Mouse (Mus musculus): ENCODE results near the gene C2cd4d. TPM values are rescaled to one million over a fixed set of nuclear protein-coding genes. Genes with fewer than 3 reads are reported as not detected.
A peak's percentile ranks its signal among the peaks of the same experiment; 100 is the strongest.

C2cd4d gene
- polyA plus RNA-seq, 1 experiment from 2014 or later = 0.32 TPM

DNA sequence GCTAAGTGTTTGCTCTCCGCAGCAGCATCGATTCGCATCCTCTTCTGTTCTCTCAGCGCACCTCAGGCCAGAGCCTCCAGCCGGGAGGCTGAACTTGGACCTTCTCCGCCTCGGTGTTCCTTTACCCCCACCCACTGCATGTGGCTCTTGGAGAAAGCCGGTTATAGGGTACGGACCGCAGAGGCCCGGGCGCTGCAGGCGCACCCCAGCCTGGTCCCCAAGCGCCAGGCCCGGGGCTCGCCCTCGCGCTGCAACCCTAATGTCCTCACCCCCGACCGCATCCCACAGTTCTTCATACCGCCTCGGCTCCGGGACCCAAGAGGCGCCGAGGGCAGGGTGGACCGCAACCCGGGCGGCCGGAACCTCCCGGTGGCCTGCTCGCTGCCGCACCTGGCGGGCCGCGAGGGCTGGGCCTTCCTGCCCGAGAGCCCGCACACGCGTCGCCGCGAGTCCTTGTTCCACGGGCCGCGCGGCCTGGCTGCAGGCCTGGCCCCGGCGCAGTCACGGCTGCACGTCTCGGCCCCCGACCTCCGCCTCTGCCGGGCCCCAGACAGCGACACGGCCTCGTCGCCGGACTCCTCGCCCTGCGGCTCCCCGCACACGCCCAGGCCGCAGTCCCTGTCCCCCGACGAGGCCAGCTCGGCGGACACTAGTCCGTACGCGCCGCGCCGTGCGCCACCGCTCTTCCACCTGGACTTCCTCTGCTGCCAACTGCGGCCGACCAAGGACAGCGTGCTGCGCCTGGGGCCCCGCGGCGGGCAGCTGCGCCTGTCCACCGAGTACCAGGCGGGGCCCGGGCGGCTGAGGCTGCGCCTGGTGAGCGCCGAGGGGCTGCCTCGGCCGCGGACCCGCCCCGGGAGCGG lies 1.3 kb downstream of the C2cd4d start:
- Histone ChIP-seq H3K36me3 (ENCODE audit: insufficient read depth, low read length) (no peaks in the 10 kb centered on the region), H3K27ac (ENCODE audit: low read length) (no peak overlapping the region), H3K9me3 (ENCODE audit: low read length) (no peaks in the 10 kb centered on the region), H3K4me1 (ENCODE audit: insufficient read depth, low read length) (0 out of 2 replicates have a peak, but pooled peaks cover 5% of the 10 kb centered on the region), H3K27me3 (ENCODE audit: insufficient read depth, low read length) (peaks cover 26% of the 10 kb centered on the region), H3K4me3 (ENCODE audit: low read length) (peak overlapping the region; percentile 58), H3K4me2 (replicated peaks; ENCODE audit: low read depth, low read length) (peak overlapping the region; percentile 91), H3K9ac (replicated peaks; ENCODE audit: low read length) (peak overlapping the region; percentile 78)
- WGBS = 5% methylated on average over 94 of the region's 97 CpGs
- ATAC-seq (ENCODE audit: low FRiP score, low TSS enrichment) = peak; percentile 80

DNA sequence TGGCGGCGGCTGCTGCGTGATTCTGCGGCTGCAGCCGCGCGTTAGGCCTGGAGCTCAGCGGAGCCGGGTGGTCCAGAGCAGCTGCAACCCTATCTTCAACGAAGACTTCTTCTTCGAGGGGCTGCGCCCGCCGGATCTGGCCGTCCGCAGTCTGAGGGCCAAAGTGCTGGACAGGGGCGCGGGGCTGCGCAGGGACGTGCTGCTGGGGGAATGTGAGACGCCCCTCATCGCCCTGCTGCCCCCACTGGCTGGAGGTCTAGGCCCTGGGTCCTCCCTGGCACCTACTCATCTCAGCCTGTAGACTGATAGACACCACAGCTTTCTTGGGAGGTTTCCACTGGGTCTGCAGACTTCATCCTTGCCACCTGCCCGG lies 1.9 kb downstream of the C2cd4d start:
- WGBS = 6% methylated on average over 14 of the region's 23 CpGs
- Histone ChIP-seq H3K9me3 (ENCODE audit: low read length) (no peaks in the 10 kb centered on the region), H3K9ac (replicated peaks; ENCODE audit: low read length) (peak overlapping the region; percentile 78), H3K4me2 (replicated peaks; ENCODE audit: low read depth, low read length) (peak overlapping the region; percentile 91), H3K4me3 (ENCODE audit: low read length) (peak overlapping the region; percentile 58), H3K27me3 (ENCODE audit: insufficient read depth, low read length) (peaks cover 26% of the 10 kb centered on the region), H3K4me1 (ENCODE audit: insufficient read depth, low read length) (0 out of 2 replicates have a peak, but pooled peaks cover 5% of the 10 kb centered on the region), H3K36me3 (ENCODE audit: insufficient read depth, low read length) (no peaks in the 10 kb centered on the region), H3K27ac (ENCODE audit: low read length) (no peak overlapping the region)
- peak; percentile 56; the same call in 1 of the 2 replicates for ATAC-seq (ENCODE audit: low FRiP score, low TSS enrichment)

DNA sequence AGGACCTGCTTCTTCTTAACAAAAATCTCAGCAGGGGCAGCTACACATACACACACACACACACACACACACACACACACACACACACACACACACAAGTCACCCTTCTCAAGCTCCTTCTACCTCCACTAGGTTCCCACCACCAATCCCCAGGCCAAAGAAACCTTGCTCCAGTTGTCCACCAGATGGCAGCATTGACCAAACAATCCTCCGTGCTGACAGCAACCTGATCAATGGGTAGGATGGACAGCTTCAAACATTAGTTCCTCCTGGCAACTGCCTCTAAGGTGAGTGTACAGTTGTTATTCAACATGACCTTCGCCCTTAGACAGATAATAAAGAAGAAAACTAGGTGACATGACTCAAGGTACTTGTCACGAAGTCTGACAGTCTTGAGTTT lies 4.5 kb downstream of the C2cd4d start:
- ATAC-seq (ENCODE audit: low FRiP score, low TSS enrichment) = no peak
- no peak overlapping the region for H3K27ac ChIP-seq (ENCODE audit: low read length)
- 22% methylated on average over 3 of the region's 3 CpGs for WGBS
- peaks cover 26% of the 10 kb centered on the region for H3K27me3 ChIP-seq (ENCODE audit: insufficient read depth, low read length)
- no peaks in the 10 kb centered on the region for H3K36me3 ChIP-seq (ENCODE audit: insufficient read depth, low read length)
- H3K4me1 ChIP-seq (ENCODE audit: insufficient read depth, low read length) = peaks cover 9% of the 10 kb centered on the region
- H3K9ac ChIP-seq (replicated peaks; ENCODE audit: low read length) = no peak overlapping the region
- H3K9me3 ChIP-seq (ENCODE audit: low read length) = no peaks in the 10 kb centered on the region
- H3K4me2 ChIP-seq (replicated peaks; ENCODE audit: low read depth, low read length) = no peak overlapping the region
- no peak overlapping the region for H3K4me3 ChIP-seq (ENCODE audit: low read length)

DNA sequence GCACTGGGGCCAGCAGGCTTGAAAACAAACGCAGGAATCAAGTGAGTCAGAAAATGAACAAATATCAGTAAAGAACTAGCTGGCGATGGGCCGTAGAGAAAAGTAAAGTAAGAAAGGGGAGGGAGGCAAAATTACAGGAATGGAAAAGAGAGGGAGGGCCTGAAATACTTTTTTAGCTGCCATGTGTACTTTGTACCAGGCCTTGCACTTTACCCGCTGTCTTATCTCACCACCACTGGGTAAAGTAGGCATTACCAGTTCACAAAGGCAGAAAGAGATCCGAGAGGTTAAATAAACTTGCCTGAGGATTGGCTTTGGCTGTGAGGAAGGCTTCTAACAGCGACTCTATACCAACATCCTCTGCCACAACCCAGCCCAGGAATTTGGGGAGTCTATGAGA lies 5.3 kb downstream of the C2cd4d start:
- Histone ChIP-seq H3K4me1 (ENCODE audit: insufficient read depth, low read length) (peaks cover 14% of the 10 kb centered on the region), H3K9ac (replicated peaks; ENCODE audit: low read length) (no peak overlapping the region), H3K27me3 (ENCODE audit: insufficient read depth, low read length) (peaks cover 22% of the 10 kb centered on the region), H3K4me2 (replicated peaks; ENCODE audit: low read depth, low read length) (no peak overlapping the region), H3K27ac (ENCODE audit: low read length) (no peak overlapping the region), H3K4me3 (ENCODE audit: low read length) (no peak overlapping the region), H3K9me3 (ENCODE audit: low read length) (no peaks in the 10 kb centered on the region), H3K36me3 (ENCODE audit: insufficient read depth, low read length) (no peaks in the 10 kb centered on the region)
- no peak for ATAC-seq (ENCODE audit: low FRiP score, low TSS enrichment)
- WGBS = 81% methylated on average over 6 of the region's 6 CpGs

DNA sequence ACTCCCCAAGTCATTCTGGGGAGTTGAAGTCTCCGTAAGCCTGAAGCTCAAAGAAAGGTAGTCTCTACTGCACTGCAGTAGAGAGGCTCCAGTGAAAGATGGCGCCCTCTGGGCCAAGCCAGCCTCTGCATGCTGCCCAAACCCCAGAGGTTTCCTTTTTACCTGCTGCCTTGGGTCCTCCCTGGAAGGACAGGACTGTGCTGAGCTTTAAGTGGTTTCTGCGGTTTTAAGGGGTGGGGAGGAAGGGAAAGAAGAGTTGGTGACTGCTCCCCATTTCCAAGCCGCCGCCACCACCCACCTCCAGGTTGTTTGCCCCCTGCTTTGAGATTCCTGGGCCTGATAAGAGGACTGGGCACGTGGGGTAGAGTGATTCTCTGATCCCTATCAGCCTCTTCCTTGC lies 6.4 kb downstream of the C2cd4d start:
- Histone ChIP-seq H3K9me3 (ENCODE audit: low read length) (no peaks in the 10 kb centered on the region), H3K36me3 (ENCODE audit: insufficient read depth, low read length) (no peaks in the 10 kb centered on the region), H3K4me3 (ENCODE audit: low read length) (no peak overlapping the region), H3K27me3 (ENCODE audit: insufficient read depth, low read length) (peaks cover 12% of the 10 kb centered on the region), H3K4me2 (replicated peaks; ENCODE audit: low read depth, low read length) (no peak overlapping the region), H3K9ac (replicated peaks; ENCODE audit: low read length) (no peak overlapping the region), H3K27ac (ENCODE audit: low read length) (no peak overlapping the region), H3K4me1 (ENCODE audit: insufficient read depth, low read length) (peaks cover 19% of the 10 kb centered on the region)
- 67% methylated on average over 6 of the region's 6 CpGs for WGBS
- ATAC-seq (ENCODE audit: low FRiP score, low TSS enrichment) = no peak

DNA sequence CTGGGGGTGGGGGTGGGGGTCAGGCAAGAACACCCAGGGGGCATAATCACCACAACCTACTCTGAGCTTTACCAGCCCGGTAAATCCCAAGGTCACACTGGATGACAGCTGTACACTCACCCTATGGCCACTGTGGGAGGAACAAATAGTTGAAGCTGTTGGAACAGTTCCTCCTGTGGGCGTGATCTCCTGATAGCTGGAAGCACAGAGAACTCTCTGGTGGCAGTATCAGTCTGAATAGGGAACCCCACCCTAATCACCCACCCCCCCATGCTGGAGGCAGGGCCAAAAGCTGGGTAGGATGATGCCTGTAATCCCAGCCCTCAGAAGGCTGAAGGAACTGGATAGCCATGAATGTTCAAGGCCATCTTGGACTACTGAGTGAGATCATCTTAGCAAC lies 7.5 kb downstream of the C2cd4d start:
- Histone ChIP-seq H3K4me3 (ENCODE audit: low read length) (no peak overlapping the region), H3K4me1 (ENCODE audit: insufficient read depth, low read length) (peaks cover 22% of the 10 kb centered on the region), H3K9me3 (ENCODE audit: low read length) (no peaks in the 10 kb centered on the region), H3K27me3 (ENCODE audit: insufficient read depth, low read length) (peaks cover 4% of the 10 kb centered on the region; the same call in 1 of the 2 replicates), H3K4me2 (replicated peaks; ENCODE audit: low read depth, low read length) (no peak overlapping the region), H3K36me3 (ENCODE audit: insufficient read depth, low read length) (no peaks in the 10 kb centered on the region), H3K27ac (ENCODE audit: low read length) (no peak overlapping the region), H3K9ac (replicated peaks; ENCODE audit: low read length) (no peak overlapping the region)
- 43% methylated on average over 2 of the region's 2 CpGs for WGBS
- ATAC-seq (ENCODE audit: low FRiP score, low TSS enrichment) = no peak

DNA sequence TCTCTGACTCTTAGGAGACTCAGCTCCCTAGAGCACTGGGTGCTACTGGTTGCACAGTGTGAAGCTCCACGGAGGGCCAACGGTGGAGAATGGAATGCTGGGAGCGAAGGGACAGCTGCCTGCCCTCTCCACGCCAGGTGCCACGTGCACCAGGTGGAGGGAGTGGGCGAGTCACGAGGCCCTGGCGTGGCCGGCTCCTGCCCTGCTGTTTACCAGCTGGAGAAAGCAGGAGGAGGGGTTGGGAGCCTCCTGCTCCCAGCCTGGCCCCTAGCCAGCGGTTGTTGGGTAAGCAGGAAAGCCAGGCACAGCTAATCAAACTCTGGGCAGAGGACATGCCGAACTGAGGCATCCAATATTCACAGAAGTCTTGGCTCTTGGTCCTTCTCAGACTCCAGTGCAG lies 9.4 kb downstream of the C2cd4d start:
- Histone ChIP-seq H3K9me3 (ENCODE audit: low read length) (no peaks in the 10 kb centered on the region), H3K9ac (replicated peaks; ENCODE audit: low read length) (peak overlapping the region; percentile 55), H3K4me3 (ENCODE audit: low read length) (peak overlapping the region; percentile 5; the same call in 1 of the 2 replicates), H3K27ac (ENCODE audit: low read length) (0 out of 2 replicates have a peak overlapping the region, but pooled peaks have one; percentile 32), H3K27me3 (ENCODE audit: insufficient read depth, low read length) (no peaks in the 10 kb centered on the region), H3K36me3 (ENCODE audit: insufficient read depth, low read length) (no peaks in the 10 kb centered on the region), H3K4me1 (ENCODE audit: insufficient read depth, low read length) (peaks cover 22% of the 10 kb centered on the region), H3K4me2 (replicated peaks; ENCODE audit: low read depth, low read length) (peak overlapping the region; percentile 40)
- 1% methylated on average over 11 of the region's 11 CpGs for WGBS
- peak; percentile 64; the same call in 1 of the 2 replicates for ATAC-seq (ENCODE audit: low FRiP score, low TSS enrichment)

DNA sequence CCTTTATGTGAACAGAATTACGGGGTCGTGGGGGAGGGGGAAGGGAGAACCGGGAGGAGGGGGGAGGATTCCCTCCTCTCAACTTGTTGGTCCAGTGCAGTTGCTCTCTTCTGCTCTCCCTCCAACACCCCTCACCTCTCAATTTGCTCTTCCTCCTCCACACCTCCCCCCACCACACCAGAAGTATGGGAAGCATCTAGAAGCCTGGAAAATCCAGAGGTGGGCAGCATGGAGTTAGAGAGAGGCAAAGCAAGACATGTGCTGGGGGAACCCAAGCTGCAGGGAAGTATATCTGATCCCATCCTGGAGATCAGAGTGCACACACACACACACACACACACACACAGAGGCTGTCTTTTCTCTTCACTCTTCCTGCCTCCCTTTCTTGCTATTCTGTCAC lies 9.8 kb downstream of the C2cd4d start:
- H3K4me1 ChIP-seq (ENCODE audit: insufficient read depth, low read length) = peaks cover 22% of the 10 kb centered on the region
- no peaks in the 10 kb centered on the region for H3K36me3 ChIP-seq (ENCODE audit: insufficient read depth, low read length)
- no peaks in the 10 kb centered on the region for H3K9me3 ChIP-seq (ENCODE audit: low read length)
- peak overlapping the region; percentile 40 for H3K4me2 ChIP-seq (replicated peaks; ENCODE audit: low read depth, low read length)
- no peaks in the 10 kb centered on the region for H3K27me3 ChIP-seq (ENCODE audit: insufficient read depth, low read length)
- WGBS = 0% methylated on average over 2 of the region's 3 CpGs
- peak overlapping the region; percentile 32; the same call in 1 of the 2 replicates for H3K27ac ChIP-seq (ENCODE audit: low read length)
- 0 out of 2 replicates have a peak overlapping the region, but pooled peaks have one; percentile 5 for H3K4me3 ChIP-seq (ENCODE audit: low read length)
- no peak for ATAC-seq (ENCODE audit: low FRiP score, low TSS enrichment)
- H3K9ac ChIP-seq (replicated peaks; ENCODE audit: low read length) = no peak overlapping the region; the same call in 1 of the 2 replicates

DNA sequence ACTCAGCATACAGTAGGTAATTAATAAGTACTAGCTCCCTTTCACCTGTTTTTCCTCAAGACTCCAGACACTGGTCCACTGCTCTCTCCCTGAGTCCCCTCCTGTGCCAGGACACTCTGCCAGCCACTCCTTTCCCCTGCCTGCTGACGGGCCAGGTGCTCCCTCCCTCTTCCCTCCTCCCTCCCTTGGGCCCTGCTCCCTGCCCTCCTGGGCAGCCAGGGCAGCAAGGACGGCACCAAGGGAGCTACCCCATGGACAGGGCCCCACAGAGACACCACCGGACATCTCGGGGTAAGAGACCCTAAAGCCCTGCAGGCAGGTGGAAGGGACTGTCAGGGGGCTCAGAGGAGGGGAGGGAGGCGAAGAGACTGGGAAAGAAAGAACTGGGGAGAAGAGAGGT lies 10.4 kb downstream of the C2cd4d start, which contains the start of gene Rorc:
Gene Rorc (plus strand): TSS at position 154 of the 400 bp plus-strand sequence.
- ATAC-seq (ENCODE audit: low FRiP score, low TSS enrichment) = peak; percentile 79
- peak within 1 kb of the TSS; percentile 62 for H3K4me2 ChIP-seq (replicated peaks; ENCODE audit: low read depth, low read length)
- no peaks in the 10 kb centered on the region for H3K9me3 ChIP-seq (ENCODE audit: low read length)
- peak within 1 kb of the TSS; percentile 36 for H3K4me3 ChIP-seq (ENCODE audit: low read length)
- no peaks in the 10 kb centered on the region for H3K36me3 ChIP-seq (ENCODE audit: insufficient read depth, low read length)
- H3K9ac ChIP-seq (replicated peaks; ENCODE audit: low read length) = peak within 1 kb of the TSS; percentile 55
- 13% methylated on average over 5 of the region's 5 CpGs for WGBS
- peaks cover 22% of the 10 kb centered on the region for H3K4me1 ChIP-seq (ENCODE audit: insufficient read depth, low read length)
- H3K27ac ChIP-seq (ENCODE audit: low read length) = peak within 1 kb of the TSS; percentile 32
- H3K27me3 ChIP-seq (ENCODE audit: insufficient read depth, low read length) = no peaks in the 10 kb centered on the region

DNA sequence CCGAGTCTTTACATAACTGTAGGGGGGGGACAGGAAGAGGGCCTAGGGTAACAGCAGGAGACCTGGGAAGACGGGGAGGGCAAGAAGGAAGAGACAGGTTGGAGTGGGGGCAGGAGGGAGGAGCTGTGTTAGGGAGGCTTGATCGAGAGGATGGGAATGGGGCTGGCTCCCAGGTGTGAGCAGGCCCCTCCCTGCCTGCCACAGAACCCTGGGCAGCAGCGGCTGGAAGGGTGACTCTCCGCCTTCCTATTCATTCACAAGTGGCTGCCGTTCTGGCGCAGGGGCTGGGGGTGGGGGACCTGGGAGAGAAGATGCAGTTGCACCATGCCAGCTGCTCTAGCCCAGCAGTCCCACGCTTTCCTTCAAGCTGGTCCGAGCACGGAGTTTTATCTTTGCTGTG lies 10.9 kb downstream of the C2cd4d start:
- H3K4me2 ChIP-seq (replicated peaks; ENCODE audit: low read depth, low read length) = peak overlapping the region; percentile 62
- peaks cover 22% of the 10 kb centered on the region for H3K4me1 ChIP-seq (ENCODE audit: insufficient read depth, low read length)
- no peaks in the 10 kb centered on the region for H3K27me3 ChIP-seq (ENCODE audit: insufficient read depth, low read length)
- H3K9ac ChIP-seq (replicated peaks; ENCODE audit: low read length) = peak overlapping the region; percentile 15
- no peaks in the 10 kb centered on the region for H3K9me3 ChIP-seq (ENCODE audit: low read length)
- peak overlapping the region; percentile 4 for H3K27ac ChIP-seq (ENCODE audit: low read length)
- H3K36me3 ChIP-seq (ENCODE audit: insufficient read depth, low read length) = no peaks in the 10 kb centered on the region
- WGBS = 1% methylated on average over 10 of the region's 10 CpGs
- peak overlapping the region; percentile 36 for H3K4me3 ChIP-seq (ENCODE audit: low read length)
- ATAC-seq (ENCODE audit: low FRiP score, low TSS enrichment) = peak; percentile 54

Measured in kidney, embryonic 16.5 days (tissue).